17 mouse cellular contexts compared by ENCODE assay signal in the genomic region with DNA sequence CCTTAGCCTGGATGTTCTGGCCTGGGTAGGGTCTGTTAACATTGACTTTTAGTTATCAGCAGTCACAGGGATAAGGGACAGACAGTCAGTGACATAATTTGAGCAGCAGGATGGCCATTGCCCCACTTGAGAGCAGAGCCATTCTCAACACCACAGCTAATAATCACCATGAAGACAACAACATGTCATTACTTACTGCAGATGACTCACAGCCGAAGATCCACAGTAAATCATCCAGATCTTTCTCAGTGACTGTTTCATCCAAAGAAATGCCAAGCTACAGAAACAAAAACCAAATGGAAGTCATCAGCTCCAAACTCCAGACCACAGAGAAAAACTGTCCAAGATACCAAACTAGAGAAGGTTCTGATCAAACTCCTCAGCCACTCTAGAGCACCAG. TPM values are rescaled to one million over a fixed set of nuclear protein-coding genes. Genes with fewer than 3 reads are reported as not detected.
"Had no signal": no experiment of that assay in that cellular context is flagged by ENCODE, and none has a peak within 500 bp of the region (broad histone marks: within the 10 kb centered on the region; RNA-seq: fewer than 3 reads in every experiment).

No protein-coding gene starts in this region.

- H3K27ac ChIP-seq: kidney, embryonic 15.5 days; limb, embryonic 13.5 days; liver, embryonic 14.5 days; macrophage; midbrain, embryonic 15.5 days; neural tube, embryonic 13.5 days; stomach, embryonic 15.5 days had no signal

- H3K9ac ChIP-seq: kidney, embryonic 15.5 days; limb, embryonic 13.5 days; liver, embryonic 14.5 days; midbrain, embryonic 15.5 days; neural tube, embryonic 13.5 days; stomach, embryonic 15.5 days had no signal

- ATAC-seq: midbrain, embryonic 15.5 days had no signal

- H3K9me3 ChIP-seq: kidney, embryonic 15.5 days; limb, embryonic 13.5 days; megakaryocyte, embryonic 14.5 days; midbrain, embryonic 15.5 days; neural tube, embryonic 13.5 days; stomach, embryonic 15.5 days had no signal

- H3K27me3 ChIP-seq: kidney, embryonic 15.5 days; limb, embryonic 13.5 days; midbrain, embryonic 15.5 days; neural tube, embryonic 13.5 days; stomach, embryonic 15.5 days had no signal

- DNase-seq: kidney, adult 2 months; kidney, postnatal 14 days; left cerebral cortex, postnatal 4 days; right cerebral cortex, postnatal 14 days; thymus, adult 2 months; thymus, postnatal 36 days had no signal

- H3K36me3 ChIP-seq: kidney, embryonic 15.5 days; limb, embryonic 13.5 days; midbrain, embryonic 15.5 days; neural tube, embryonic 13.5 days; stomach, embryonic 15.5 days had no signal

- H3K4me1 ChIP-seq: kidney, embryonic 15.5 days; limb, embryonic 13.5 days; megakaryocyte, embryonic 14.5 days; midbrain, embryonic 15.5 days; neural tube, embryonic 13.5 days; stomach, embryonic 15.5 days had no signal

- H3K4me3 ChIP-seq: kidney, embryonic 15.5 days; limb, embryonic 13.5 days; megakaryocyte, embryonic 14.5 days; midbrain, embryonic 15.5 days; neural tube, embryonic 13.5 days; stomach, embryonic 15.5 days had no signal

- H3K4me2 ChIP-seq: kidney, embryonic 15.5 days; limb, embryonic 13.5 days; midbrain, embryonic 11.5 days; midbrain, embryonic 15.5 days; neural tube, embryonic 13.5 days; stomach, embryonic 15.5 days had no signal

RNA-seq across cellular contexts. Expression of gene Gldc, which starts 38.9 kb away (rescaled TPM):
- total RNA-seq: monocyte, adult 5-6 weeks had no signal
- polyA plus RNA-seq: spleen, adult 2 months had no signal
